Mouse (Mus musculus): Measurements from ENCODE around the gene Kcnj1. TPM values are rescaled to one million over a fixed set of nuclear protein-coding genes. Genes with fewer than 3 reads are reported as not detected.

The Kcnj1 gene
- polyA plus RNA-seq (2014; fragmentation: Nextera tagmentation; extraction: Ambion mirVana) = not detected in 2 replicates

- Histone ChIP-seq H3K9ac (replicated peaks; ENCODE audit: low read depth, low read length) (no peak within 1 kb of the TSS), H3K9me3 (ENCODE audit: control insufficient read depth, low read length) (no peaks in the 10 kb centered on the region), H3K36me3 (ENCODE audit: control insufficient read depth, insufficient read depth, low read length) (no peaks in the 10 kb centered on the region), H3K4me2 (ENCODE audit: low read depth, low read length) (no peak within 1 kb of the TSS), H3K27me3 (ENCODE audit: control insufficient read depth, insufficient read depth, low read length) (no peaks in the 10 kb centered on the region), H3K27ac (ENCODE audit: low read depth, low read length) (no peak within 1 kb of the TSS), H3K4me1 (ENCODE audit: control insufficient read depth, insufficient read depth, low read length) (no peaks in the 10 kb centered on the region; the same call in 1 of the 2 replicates), H3K4me3 (ENCODE audit: low read depth, low read length) (no peak within 1 kb of the TSS)
- ATAC-seq (ENCODE audit: low read depth) = no peak
- WGBS = 85% methylated on average over 6 of the region's 6 CpGs
Measured at GRCm38 (mm10) chr9:32372202-32372601, at the start of gene Kcnj1. Gene Kcnj1 (plus strand): TSS chr9:32372493.

GRCm38 (mm10) chr9:32323610-32324009 is 48.7 kb upstream of the Kcnj1 start:
- no peak overlapping the region for H3K4me3 ChIP-seq (ENCODE audit: low read depth, low read length)
- H3K4me1 ChIP-seq (ENCODE audit: control insufficient read depth, insufficient read depth, low read length) = no peaks in the 10 kb centered on the region
- 55% methylated on average over 7 of the region's 7 CpGs for WGBS
- no peaks in the 10 kb centered on the region for H3K9me3 ChIP-seq (ENCODE audit: control insufficient read depth, low read length)
- no peaks in the 10 kb centered on the region for H3K36me3 ChIP-seq (ENCODE audit: control insufficient read depth, insufficient read depth, low read length)
- ATAC-seq (ENCODE audit: low read depth) = no peak
- no peak overlapping the region for H3K27ac ChIP-seq (ENCODE audit: low read depth, low read length)
- no peak overlapping the region for H3K4me2 ChIP-seq (ENCODE audit: low read depth, low read length)
- no peaks in the 10 kb centered on the region for H3K27me3 ChIP-seq (ENCODE audit: control insufficient read depth, insufficient read depth, low read length)
- H3K9ac ChIP-seq (replicated peaks; ENCODE audit: low read depth, low read length) = no peak overlapping the region

DNA sequence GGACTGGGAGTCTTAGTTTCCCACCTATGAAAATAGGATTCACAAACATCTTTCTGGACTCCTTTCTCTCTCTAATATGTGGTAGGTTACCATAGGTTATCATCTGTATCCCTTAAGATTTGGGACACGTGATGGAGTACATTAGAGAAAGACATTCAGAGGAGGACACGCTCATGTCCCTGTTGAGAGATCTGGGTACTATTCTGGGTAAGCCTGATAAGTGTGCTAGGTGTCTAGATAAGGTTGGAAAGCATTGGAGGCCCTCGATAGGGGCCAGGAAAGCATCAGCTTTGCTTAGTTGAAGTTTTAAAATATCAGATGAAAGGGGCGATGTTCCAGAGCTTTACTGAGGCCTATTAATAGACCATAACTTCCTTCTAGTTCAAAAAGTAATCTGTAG is 43.5 kb upstream of the Kcnj1 start:
- no peak overlapping the region for H3K9ac ChIP-seq (replicated peaks; ENCODE audit: low read depth, low read length)
- H3K9me3 ChIP-seq (ENCODE audit: control insufficient read depth, low read length) = no peaks in the 10 kb centered on the region
- H3K4me2 ChIP-seq (ENCODE audit: low read depth, low read length) = no peak overlapping the region
- no peaks in the 10 kb centered on the region for H3K4me1 ChIP-seq (ENCODE audit: control insufficient read depth, insufficient read depth, low read length)
- no peak for ATAC-seq (ENCODE audit: low read depth)
- H3K27me3 ChIP-seq (ENCODE audit: control insufficient read depth, insufficient read depth, low read length) = no peaks in the 10 kb centered on the region
- no peaks in the 10 kb centered on the region for H3K36me3 ChIP-seq (ENCODE audit: control insufficient read depth, insufficient read depth, low read length)
- H3K4me3 ChIP-seq (ENCODE audit: low read depth, low read length) = no peak overlapping the region
- H3K27ac ChIP-seq (ENCODE audit: low read depth, low read length) = no peak overlapping the region
- 93% methylated on average over 4 of the region's 4 CpGs for WGBS

DNA sequence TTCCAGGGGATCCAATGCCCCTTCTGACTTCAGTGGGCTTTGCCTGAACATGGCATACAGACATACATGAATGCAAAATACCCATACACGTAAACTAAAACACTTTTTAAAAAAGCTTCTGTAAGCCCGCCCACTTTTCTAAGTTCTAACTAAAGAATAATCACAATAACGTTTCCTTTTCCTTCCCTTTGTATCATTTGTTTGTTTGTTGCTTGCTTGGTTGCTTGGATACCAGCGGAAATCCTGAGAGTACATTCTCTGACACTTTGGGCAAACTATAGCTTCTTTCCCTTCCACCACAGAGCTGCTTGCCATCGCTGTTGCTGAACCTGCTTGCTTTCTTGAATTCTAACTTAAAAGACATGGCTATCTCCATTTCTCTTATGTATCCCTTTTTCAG is 41.1 kb upstream of the Kcnj1 start:
- 83% methylated on average over 5 of the region's 5 CpGs for WGBS
- Histone ChIP-seq H3K36me3 (ENCODE audit: control insufficient read depth, insufficient read depth, low read length) (no peaks in the 10 kb centered on the region), H3K27ac (ENCODE audit: low read depth, low read length) (no peak overlapping the region), H3K4me3 (ENCODE audit: low read depth, low read length) (no peak overlapping the region), H3K27me3 (ENCODE audit: control insufficient read depth, insufficient read depth, low read length) (no peaks in the 10 kb centered on the region), H3K9me3 (ENCODE audit: control insufficient read depth, low read length) (no peaks in the 10 kb centered on the region), H3K9ac (replicated peaks; ENCODE audit: low read depth, low read length) (no peak overlapping the region), H3K4me1 (ENCODE audit: control insufficient read depth, insufficient read depth, low read length) (no peaks in the 10 kb centered on the region), H3K4me2 (ENCODE audit: low read depth, low read length) (no peak overlapping the region)
- no peak for ATAC-seq (ENCODE audit: low read depth)

DNA sequence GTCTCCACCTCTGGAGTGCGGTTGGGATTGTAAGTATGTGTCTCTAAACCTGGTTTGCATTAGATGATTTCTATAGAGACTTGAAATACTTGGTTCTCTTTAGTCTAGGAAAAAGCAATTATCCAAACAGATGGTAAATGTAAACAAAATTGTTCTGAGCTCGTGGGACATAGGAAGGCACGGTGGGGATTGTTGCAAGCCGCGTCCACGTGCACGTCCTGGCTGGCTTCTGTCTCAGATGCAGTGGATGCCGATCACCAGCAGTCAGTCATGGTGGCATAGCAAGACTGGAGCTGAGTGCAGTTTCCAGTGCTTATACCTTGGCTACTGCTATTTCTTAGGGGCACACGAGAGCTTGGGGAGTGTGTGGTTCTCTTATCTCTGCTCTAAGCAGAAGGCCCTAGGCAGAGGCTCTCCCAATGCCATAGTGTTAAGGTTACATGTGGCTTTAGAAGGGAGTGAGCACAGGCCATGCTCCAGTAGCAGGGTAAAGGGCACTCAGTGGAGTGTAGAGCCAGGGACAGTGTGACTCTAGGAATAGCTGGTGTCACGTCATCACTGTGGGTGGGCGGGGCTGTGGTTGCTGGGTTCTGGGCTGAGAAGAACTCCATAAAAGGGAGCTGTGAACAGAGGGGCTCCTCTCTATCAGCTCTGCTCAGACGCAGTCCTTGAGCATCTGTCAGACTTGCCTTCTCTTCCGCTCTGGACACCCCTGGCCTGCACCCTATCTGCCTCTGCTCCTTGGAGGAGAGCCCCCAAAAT is 36.7 kb upstream of the Kcnj1 start:
- WGBS = 80% methylated on average over 13 of the region's 13 CpGs
- Histone ChIP-seq H3K4me2 (ENCODE audit: low read depth, low read length) (no peak overlapping the region), H3K9ac (replicated peaks; ENCODE audit: low read depth, low read length) (no peak overlapping the region), H3K27me3 (ENCODE audit: control insufficient read depth, insufficient read depth, low read length) (no peaks in the 10 kb centered on the region), H3K9me3 (ENCODE audit: control insufficient read depth, low read length) (no peaks in the 10 kb centered on the region), H3K27ac (ENCODE audit: low read depth, low read length) (no peak overlapping the region), H3K36me3 (ENCODE audit: control insufficient read depth, insufficient read depth, low read length) (no peaks in the 10 kb centered on the region), H3K4me1 (ENCODE audit: control insufficient read depth, insufficient read depth, low read length) (no peaks in the 10 kb centered on the region), H3K4me3 (ENCODE audit: low read depth, low read length) (no peak overlapping the region)
- no peak for ATAC-seq (ENCODE audit: low read depth)

- Histone ChIP-seq H3K4me3 (ENCODE audit: low read depth, low read length) (no peak overlapping the region), H3K9me3 (ENCODE audit: control insufficient read depth, low read length) (no peaks in the 10 kb centered on the region), H3K4me1 (ENCODE audit: control insufficient read depth, insufficient read depth, low read length) (peaks cover 11% of the 10 kb centered on the region; the same call in 1 of the 2 replicates), H3K9ac (replicated peaks; ENCODE audit: low read depth, low read length) (no peak overlapping the region), H3K27ac (ENCODE audit: low read depth, low read length) (no peak overlapping the region), H3K36me3 (ENCODE audit: control insufficient read depth, insufficient read depth, low read length) (no peaks in the 10 kb centered on the region), H3K4me2 (ENCODE audit: low read depth, low read length) (no peak overlapping the region), H3K27me3 (ENCODE audit: control insufficient read depth, insufficient read depth, low read length) (peaks cover 17% of the 10 kb centered on the region)
- no peak for ATAC-seq (ENCODE audit: low read depth)
- 65% methylated on average over 5 of the region's 5 CpGs for WGBS
Measured at GRCm38 (mm10) chr9:32340831-32341230, 31.5 kb upstream of the Kcnj1 start.

- H3K9me3 ChIP-seq (ENCODE audit: control insufficient read depth, low read length) = no peaks in the 10 kb centered on the region
- no peaks in the 10 kb centered on the region for H3K36me3 ChIP-seq (ENCODE audit: control insufficient read depth, insufficient read depth, low read length)
- no peak overlapping the region for H3K27ac ChIP-seq (ENCODE audit: low read depth, low read length)
- ATAC-seq (ENCODE audit: low read depth) = no peak
- peaks cover 17% of the 10 kb centered on the region for H3K27me3 ChIP-seq (ENCODE audit: control insufficient read depth, insufficient read depth, low read length)
- no peak overlapping the region for H3K4me2 ChIP-seq (ENCODE audit: low read depth, low read length)
- peaks cover 11% of the 10 kb centered on the region; the same call in 1 of the 2 replicates for H3K4me1 ChIP-seq (ENCODE audit: control insufficient read depth, insufficient read depth, low read length)
- no peak overlapping the region for H3K4me3 ChIP-seq (ENCODE audit: low read depth, low read length)
- 15% methylated on average over 8 of the region's 8 CpGs for WGBS
- no peak overlapping the region for H3K9ac ChIP-seq (replicated peaks; ENCODE audit: low read depth, low read length)
Measured at GRCm38 (mm10) chr9:32342929-32343328, 29.4 kb upstream of the Kcnj1 start.

- Histone ChIP-seq H3K9me3 (ENCODE audit: control insufficient read depth, low read length) (no peaks in the 10 kb centered on the region), H3K4me2 (ENCODE audit: low read depth, low read length) (peak within 1 kb of the TSS; percentile 67), H3K36me3 (ENCODE audit: control insufficient read depth, insufficient read depth, low read length) (no peaks in the 10 kb centered on the region), H3K27ac (ENCODE audit: low read depth, low read length) (no peak within 1 kb of the TSS), H3K4me3 (ENCODE audit: low read depth, low read length) (peak within 1 kb of the TSS; percentile 32), H3K9ac (replicated peaks; ENCODE audit: low read depth, low read length) (peak within 1 kb of the TSS; percentile 39), H3K27me3 (ENCODE audit: control insufficient read depth, insufficient read depth, low read length) (peaks cover 17% of the 10 kb centered on the region), H3K4me1 (ENCODE audit: control insufficient read depth, insufficient read depth, low read length) (peaks cover 11% of the 10 kb centered on the region; the same call in 1 of the 2 replicates)
- 0% methylated on average over 18 of the region's 20 CpGs for WGBS
- peak; percentile 53 for ATAC-seq (ENCODE audit: low read depth)
Measured at GRCm38 (mm10) chr9:32344051-32344450, 28.2 kb upstream of the Kcnj1 start, which contains the start of gene Kcnj5. Gene Kcnj5 (minus strand): TSS chr9:32344350.

GRCm38 (mm10) chr9:32344489-32344888 is 27.8 kb upstream of the Kcnj1 start:
- peak overlapping the region; percentile 39 for H3K9ac ChIP-seq (replicated peaks; ENCODE audit: low read depth, low read length)
- 2% methylated on average over 21 of the region's 21 CpGs for WGBS
- H3K9me3 ChIP-seq (ENCODE audit: control insufficient read depth, low read length) = no peaks in the 10 kb centered on the region
- ATAC-seq (ENCODE audit: low read depth) = peak; percentile 32; the same call in 1 of the 2 replicates
- no peak overlapping the region for H3K27ac ChIP-seq (ENCODE audit: low read depth, low read length)
- H3K4me1 ChIP-seq (ENCODE audit: control insufficient read depth, insufficient read depth, low read length) = peaks cover 11% of the 10 kb centered on the region; the same call in 1 of the 2 replicates
- H3K4me2 ChIP-seq (ENCODE audit: low read depth, low read length) = peak overlapping the region; percentile 67
- H3K4me3 ChIP-seq (ENCODE audit: low read depth, low read length) = peak overlapping the region; percentile 32
- no peaks in the 10 kb centered on the region for H3K36me3 ChIP-seq (ENCODE audit: control insufficient read depth, insufficient read depth, low read length)
- H3K27me3 ChIP-seq (ENCODE audit: control insufficient read depth, insufficient read depth, low read length) = peaks cover 17% of the 10 kb centered on the region

Measured in neural tube, embryonic 14.5 days (tissue).